Comparison of ENCODE assay signal across 1 mouse cellular context in the genomic region with DNA sequence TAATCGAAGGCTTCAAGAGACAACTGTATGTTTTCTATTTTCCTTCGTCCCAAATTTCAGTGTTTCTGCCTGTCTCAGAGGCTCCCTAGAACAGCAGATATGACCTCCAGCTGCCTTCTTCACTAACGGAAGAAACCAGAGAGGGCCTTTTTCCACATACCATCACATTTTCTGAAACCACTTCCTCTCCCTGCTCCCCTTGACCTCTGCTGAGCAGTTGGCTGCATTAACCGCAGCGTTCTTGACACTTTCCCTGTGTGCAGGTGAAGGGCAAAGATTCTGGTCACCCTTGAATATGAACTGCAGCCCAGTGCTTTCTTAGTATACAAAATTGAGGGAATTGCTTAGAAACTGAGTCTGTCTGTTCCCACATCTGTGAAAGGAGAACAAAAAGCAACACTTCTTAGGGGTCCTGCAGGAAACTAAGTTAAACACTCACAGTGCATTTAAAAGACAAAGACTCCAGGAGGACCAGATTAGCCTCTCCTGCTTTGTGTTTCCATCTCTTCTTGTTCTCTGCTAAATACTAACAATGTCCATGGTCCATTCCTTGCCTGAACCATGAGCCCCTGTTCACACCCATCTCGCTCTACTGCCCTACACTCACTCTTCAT.
TF ChIP-seq lines count a peak whose summit lies in the region.

No protein-coding gene starts in this region.

TF ChIP-seq in CH12.LX, 34 proteins besides CTCF, POLR2A, EP300 and RAD21 (continued from another document):
- TF ChIP-seq MAX (IDR thresholded peaks at IDR 0.05; ENCODE audit: low read length) = 0 out of 2 replicates have a peak, but pooled peaks have one; percentile 19
- no peak for TF ChIP-seq MXI1 (IDR thresholded peaks at IDR 0.05; ENCODE audit: low read depth, low read length)
- TF ChIP-seq JUN (IDR thresholded peaks at IDR 0.05; ENCODE audit: insufficient read depth, low read depth, low read length) = peak; percentile 57; the same call in 1 of the 2 replicates
- TF ChIP-seq ZMIZ1 (IDR thresholded peaks at IDR 0.05; ENCODE audit: low read depth, low read length) = no peak
- TF ChIP-seq KAT2A (IDR thresholded peaks at IDR 0.05; ENCODE audit: insufficient replicate concordance, low read length) = no peak
- TF ChIP-seq USF1 (IDR thresholded peaks at IDR 0.05; ENCODE audit: low read depth, low read length) = no peak
- peak; percentile 86 for TF ChIP-seq TCF12 (IDR thresholded peaks at IDR 0.05; ENCODE audit: low read depth, low read length)
